Mouse (Mus musculus) ES-Bruce4 (cell line): ENCODE data around the gene Pgp. TPM values are rescaled to one million over a fixed set of nuclear protein-coding genes. Genes with fewer than 3 reads are reported as not detected.

ENCODE experiments used
- H3K27ac ChIP-seq: 2 replicates; pipeline ENCODE4 v1.5.1; 2012; ENCODE audit warnings: low read length, inconsistent platforms; ENCODE audit not compliant: insufficient read depth
- H3K27me3 ChIP-seq: 2 replicates; pipeline ENCODE4 v1.6.1; 2012; ENCODE audit warnings: mild to moderate bottlenecking, low read length, inconsistent platforms; ENCODE audit not compliant: control insufficient read depth, poor library complexity, insufficient read depth, severe bottlenecking
- H3K36me3 ChIP-seq: 2 replicates; pipeline ENCODE4 v1.6.1; 2012; ENCODE audit warnings: inconsistent platforms, mild to moderate bottlenecking, low read length, moderate library complexity; ENCODE audit not compliant: control insufficient read depth, poor library complexity, insufficient read depth, severe bottlenecking
- H3K4me1 ChIP-seq: one replicate; pipeline ENCODE4 v1.8.1; 2011; ENCODE audit warnings: low read length; ENCODE audit not compliant: control insufficient read depth, insufficient read depth
- H3K4me3 ChIP-seq: 2 replicates; pipeline ENCODE4 v1.5.1; 2011; ENCODE audit warnings: low read depth, mild to moderate bottlenecking, low read length
- H3K9ac ChIP-seq: 2 replicates; pipeline ENCODE4 v1.6.1; 2012; ENCODE audit warnings: low read depth, mild to moderate bottlenecking, inconsistent platforms; ENCODE audit not compliant: poor library complexity, severe bottlenecking
- H3K9me3 ChIP-seq: replicated peaks from 2 replicates; pipeline ENCODE4 v1.6.1; 2012; ENCODE audit warnings: mild to moderate bottlenecking, low read length, inconsistent platforms; ENCODE audit not compliant: control insufficient read depth, poor library complexity, insufficient read depth, severe bottlenecking
- CTCF ChIP-seq: IDR thresholded peaks from one replicate; pipeline ENCODE4 v1.8.1; 2011; ENCODE audit warnings: low read depth, low read length
- EP300 ChIP-seq: IDR thresholded peaks from 2 replicates; pipeline ENCODE4 v1.6.1; 2011; ENCODE audit warnings: low read depth, low read length; ENCODE audit not compliant: insufficient read depth
- POLR2A ChIP-seq: IDR thresholded peaks from one replicate; pipeline ENCODE4 v1.8.1; 2011; ENCODE audit warnings: low read length; ENCODE audit not compliant: insufficient read depth
- polyA plus RNA-seq: library from polyadenylated mRNA; stranded (reverse); fragments of >200 nt; gene quantifications from 2 replicates; pipeline ENCODE4 v1.2.4, GENCODE M21; 2011; ENCODE audit warnings: low read depth; ENCODE audit not compliant: missing spikeins, insufficient read depth, insufficient read length

Pgp gene
- polyA plus RNA-seq, 1 experiment: 16.4 TPM

DNA sequence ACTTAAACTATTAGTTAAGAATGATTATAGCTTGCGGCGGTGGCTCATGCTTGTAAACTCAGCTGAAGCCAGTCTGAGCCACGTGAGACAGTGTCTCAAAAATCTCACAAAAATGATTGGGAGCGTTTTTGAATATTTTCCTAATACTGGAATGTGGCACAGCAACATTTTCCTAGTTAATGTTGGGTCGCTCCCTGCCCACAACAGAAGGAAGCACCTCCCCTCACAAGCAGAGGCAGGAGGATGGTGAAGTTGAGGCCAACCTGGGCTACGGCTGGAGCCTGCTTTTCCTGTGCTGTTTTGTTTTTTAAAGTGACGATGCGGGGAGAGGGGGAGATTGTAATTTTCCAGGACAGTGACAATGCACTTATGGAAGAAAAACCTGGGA is 43.0 kb upstream of the Pgp start:
- TF ChIP-seq POLR2A: no peak
- TF ChIP-seq EP300: no peak
- no peak for TF ChIP-seq CTCF
- H3K36me3 ChIP-seq: peaks cover 25% of the 10 kb centered on the region
- H3K9ac ChIP-seq: peak overlapping the region; percentile 90
- peak overlapping the region; percentile 66; the same call in 1 of the 2 replicates for H3K27ac ChIP-seq
- no peaks in the 10 kb centered on the region for H3K4me1 ChIP-seq
- H3K4me3 ChIP-seq: peak overlapping the region; percentile 91
- no peaks in the 10 kb centered on the region for H3K9me3 ChIP-seq
- H3K27me3 ChIP-seq: no peaks in the 10 kb centered on the region

DNA sequence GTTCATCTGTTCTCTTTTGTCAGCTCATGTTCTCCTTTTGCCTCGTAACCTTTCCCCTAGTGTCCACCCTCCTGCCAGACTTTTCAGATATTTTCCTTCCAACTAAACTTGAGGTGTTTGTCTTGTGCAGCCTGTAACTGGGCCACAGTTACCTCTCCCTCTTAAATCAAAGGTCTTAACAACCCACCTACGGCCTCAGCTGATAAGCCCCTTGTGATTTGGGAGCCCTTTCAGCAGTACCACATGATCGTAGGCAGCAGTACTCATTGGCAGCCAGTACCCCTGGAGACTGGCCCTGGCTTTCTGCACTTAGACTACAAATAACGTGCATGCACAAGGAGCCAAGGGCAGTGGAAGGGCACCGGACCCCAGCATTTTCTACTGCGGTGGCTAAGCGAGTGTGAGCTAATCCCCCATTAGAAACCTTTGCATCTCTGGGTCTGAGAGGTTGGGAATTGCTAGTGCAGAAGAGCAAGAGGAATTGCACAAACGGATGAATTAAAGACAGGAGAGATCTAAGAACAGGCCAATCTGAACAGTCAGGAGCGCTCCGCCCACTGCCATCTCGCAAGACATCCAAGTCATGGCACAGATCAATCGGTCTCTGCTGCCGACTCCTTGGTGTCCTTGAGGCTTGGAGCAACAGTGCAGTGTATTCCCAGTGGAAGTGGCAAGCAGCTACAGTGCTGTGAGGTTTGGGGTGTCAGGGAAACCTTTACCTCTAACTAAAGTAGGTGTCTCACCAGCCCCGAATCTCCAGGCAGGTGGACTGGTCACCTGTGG is 40.8 kb upstream of the Pgp start:
- no peak overlapping the region for H3K27ac ChIP-seq
- no peak for TF ChIP-seq EP300
- TF ChIP-seq POLR2A: no peak
- TF ChIP-seq CTCF: no peak
- H3K27me3 ChIP-seq: no peaks in the 10 kb centered on the region
- H3K9me3 ChIP-seq: no peaks in the 10 kb centered on the region
- H3K9ac ChIP-seq: no peak overlapping the region
- no peak overlapping the region for H3K4me3 ChIP-seq
- no peaks in the 10 kb centered on the region for H3K4me1 ChIP-seq
- peaks cover 6% of the 10 kb centered on the region; the same call in 1 of the 2 replicates for H3K36me3 ChIP-seq

DNA sequence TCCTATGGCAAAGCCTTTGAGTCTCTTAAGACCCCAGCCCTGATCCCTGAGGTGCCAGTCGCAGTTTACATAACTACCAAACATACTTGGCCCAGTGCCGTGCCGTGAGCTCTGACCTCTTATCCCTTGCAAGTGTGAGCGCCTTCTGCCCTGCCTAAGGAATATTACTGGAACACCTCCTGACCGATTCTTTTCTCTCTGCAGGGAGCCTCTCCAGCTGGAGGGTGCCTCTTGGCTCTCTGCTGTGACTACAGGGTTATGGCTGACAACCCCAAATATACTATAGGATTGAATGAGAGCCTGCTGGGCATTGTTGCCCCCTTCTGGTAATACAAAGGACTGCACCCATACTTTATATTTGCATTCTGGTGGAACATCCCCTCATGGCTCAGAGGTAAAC is 33.2 kb upstream of the Pgp start:
- Histone ChIP-seq H3K27me3 (no peaks in the 10 kb centered on the region), H3K27ac (no peak overlapping the region), H3K9me3 (no peaks in the 10 kb centered on the region), H3K4me1 (no peaks in the 10 kb centered on the region), H3K4me3 (no peak overlapping the region), H3K36me3 (peaks cover 10% of the 10 kb centered on the region; the same call in 1 of the 2 replicates), H3K9ac (no peak overlapping the region)
- TF ChIP-seq POLR2A (no peak), CTCF (peak; percentile 21)

DNA sequence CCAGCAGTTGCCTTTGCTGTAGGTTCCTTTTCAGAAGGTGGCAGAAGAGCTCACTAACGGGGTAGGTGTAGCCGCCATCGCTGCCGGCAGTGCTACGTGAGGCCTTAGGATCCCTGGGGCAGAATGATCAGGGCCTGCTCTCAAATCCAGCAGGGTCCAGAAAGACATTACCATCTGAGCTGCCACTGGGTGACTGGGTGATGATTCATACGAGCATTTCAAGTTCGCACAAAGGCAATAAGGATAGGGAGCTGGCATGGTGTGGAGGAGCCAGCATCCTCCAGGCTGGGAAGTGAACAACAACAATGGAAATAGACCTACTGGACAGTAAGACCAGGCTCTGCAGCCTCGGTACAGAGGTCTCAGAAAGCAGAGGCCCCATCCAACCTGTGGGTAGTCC is 29.8 kb upstream of the Pgp start:
- Histone ChIP-seq H3K4me1 (peaks cover 2% of the 10 kb centered on the region), H3K9me3 (no peaks in the 10 kb centered on the region), H3K27ac (no peak overlapping the region), H3K36me3 (0 out of 2 replicates have a peak, but pooled peaks cover 13% of the 10 kb centered on the region), H3K27me3 (no peaks in the 10 kb centered on the region), H3K9ac (no peak overlapping the region), H3K4me3 (no peak overlapping the region)
- TF ChIP-seq CTCF: no peak
- no peak for TF ChIP-seq POLR2A
- no peak for TF ChIP-seq EP300

DNA sequence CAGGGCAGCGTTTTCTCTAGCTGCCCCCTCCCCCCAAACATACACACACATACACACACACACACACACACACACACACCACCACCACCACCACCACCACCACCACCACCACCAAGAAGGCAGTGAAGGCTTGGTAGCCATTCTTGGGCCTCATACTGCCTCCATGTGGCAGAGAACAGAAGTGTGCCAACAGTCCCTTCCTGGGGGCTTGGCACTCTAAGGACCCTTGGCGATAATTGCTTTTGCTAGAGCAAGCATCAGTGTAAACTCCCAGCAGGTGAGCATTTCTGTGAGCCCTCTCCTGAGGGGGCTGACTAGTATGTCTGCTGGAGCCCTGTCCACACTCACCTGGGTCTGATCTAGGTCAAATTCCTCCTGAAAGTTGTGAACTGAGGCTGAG is 29.0 kb upstream of the Pgp start:
- TF ChIP-seq POLR2A: no peak
- TF ChIP-seq EP300: no peak
- TF ChIP-seq CTCF: peak; percentile 65

DNA sequence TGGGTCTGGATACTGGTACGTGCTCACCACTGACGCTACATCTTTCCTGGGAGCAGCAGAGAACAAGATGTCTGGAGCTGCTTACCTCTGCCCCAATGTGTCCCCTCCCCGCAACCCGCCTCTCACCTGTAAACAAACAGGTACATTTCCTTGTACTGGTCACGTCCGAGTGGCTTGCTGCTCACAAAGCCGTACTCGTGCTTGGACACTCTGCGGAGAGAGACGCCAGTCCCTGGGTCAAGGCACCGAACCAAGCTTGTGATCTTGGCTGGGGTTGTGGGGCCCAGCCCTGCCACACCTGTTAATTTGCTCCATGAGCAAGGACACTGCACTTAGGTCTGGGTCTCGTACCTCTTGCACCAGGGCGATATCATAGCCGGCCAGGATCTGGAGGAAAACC is 28.1 kb upstream of the Pgp start:
- Histone ChIP-seq H3K27me3 (no peaks in the 10 kb centered on the region), H3K9me3 (no peaks in the 10 kb centered on the region), H3K4me1 (peaks cover 2% of the 10 kb centered on the region), H3K9ac (no peak overlapping the region), H3K36me3 (peaks cover 9% of the 10 kb centered on the region; the same call in 1 of the 2 replicates), H3K4me3 (no peak overlapping the region), H3K27ac (no peak overlapping the region)
- TF ChIP-seq POLR2A: no peak
- no peak for TF ChIP-seq EP300
- TF ChIP-seq CTCF: no peak

More for the DNA sequence above, 29.0 kb upstream of the Pgp start:
- Histone ChIP-seq H3K36me3 (peaks cover 13% of the 10 kb centered on the region; the same call in 1 of the 2 replicates), H3K4me3 (no peak overlapping the region), H3K9me3 (no peaks in the 10 kb centered on the region), H3K27ac (no peak overlapping the region), H3K27me3 (no peaks in the 10 kb centered on the region), H3K9ac (no peak overlapping the region), H3K4me1 (peaks cover 2% of the 10 kb centered on the region)
